Mouse (Mus musculus) C2C12 (cell line): ENCODE results near the gene Sh3yl1.

ENCODE experiments used
- CEBPB ChIP-seq: IDR thresholded peaks from one replicate; pipeline ENCODE4 v1.6.1; 2011; ENCODE audit warnings: low read depth, mild to moderate bottlenecking, control low read depth, moderate library complexity
- CTCF ChIP-seq: IDR thresholded peaks from one replicate; pipeline ENCODE4 v1.5.1; 2011; ENCODE audit not compliant: control insufficient read depth, insufficient read depth, insufficient read length
- FOSL1 ChIP-seq: IDR thresholded peaks from one replicate; pipeline ENCODE4 v1.8.0; 2011; ENCODE audit warnings: mild to moderate bottlenecking, low read length; ENCODE audit not compliant: poor library complexity, insufficient read depth, severe bottlenecking
- MAX ChIP-seq: IDR thresholded peaks from one replicate; pipeline ENCODE4 v1.6.1; 2011; ENCODE audit warnings: mild to moderate bottlenecking, control low read depth
- MYOG ChIP-seq: IDR thresholded peaks from one replicate; pipeline ENCODE4 v1.6.1; 2011; ENCODE audit not compliant: control insufficient read depth, insufficient read length; ENCODE audit errors: extremely low read depth
- USF1 ChIP-seq: IDR thresholded peaks from one replicate; pipeline ENCODE4 v1.6.1; 2011; ENCODE audit warnings: low read depth, mild to moderate bottlenecking, control low read depth, moderate library complexity

GRCm38 (mm10) chr12:30884622-30885230 lies 26.7 kb upstream of the Sh3yl1 start:
- TF ChIP-seq CTCF (no peak), CEBPB (no peak), USF1 (no peak), MAX (no peak), FOSL1 (no peak), MYOG (no peak)
